Comparison of ENCODE assay signal across 12 mouse cellular contexts in genomic region chr2:144720407-144720959, GRCm38 (mm10).
DNase-seq lines count a peak whose midpoint lies in the region; ATAC-seq and TF ChIP-seq lines count a peak whose summit lies in the region.
"Had no signal": no experiment of that assay in that cellular context is flagged by ENCODE, and none has a peak within 500 bp of the region (broad histone marks: within the 10 kb centered on the region; RNA-seq: fewer than 3 reads in every experiment).

No protein-coding gene starts in this region.

- no peak overlapping the region for H3K4me2 ChIP-seq in kidney, embryonic 15.5 days
- no peak overlapping the region for H3K4me2 ChIP-seq in kidney, embryonic 14.5 days (replicated peaks; ENCODE audit: low read depth, low read length)
- H3K4me2 ChIP-seq: neural tube, embryonic 13.5 days had no signal

- DNase-seq in T-cell, adult 2 months (ENCODE audit: low spot score), result no peak
- no peak for DNase-seq in right cerebral cortex, adult 2 months (ENCODE audit: low spot score in 2 of 2)
- DNase-seq: cerebellum, postnatal 14 days; gastrocnemius, postnatal 25 days; kidney, postnatal 4 days; right cerebral cortex, adult 18-20 months had no signal

- TF ChIP-seq CTCF in bone marrow, adult 2 months (IDR thresholded peaks at IDR 0.05; ENCODE audit: control insufficient read depth, insufficient read depth, low read length), result no peak

- peaks cover 3% of the 10 kb centered on the region; the same call in 1 of the 2 replicates for H3K4me1 ChIP-seq in kidney, embryonic 15.5 days
- no peaks in the 10 kb centered on the region for H3K4me1 ChIP-seq in kidney, embryonic 14.5 days (ENCODE audit: control insufficient read depth, insufficient read depth, low read length)
- H3K4me1 ChIP-seq in bone marrow, adult 2 months (ENCODE audit: control insufficient read depth, insufficient read depth, low read length), result no peaks in the 10 kb centered on the region; the same call in 1 of the 2 replicates

- 41% methylated on average over 5 of the region's 5 CpGs for WGBS in kidney, embryonic 15.5 days
- WGBS in kidney, embryonic 14.5 days, result 41% methylated on average over 5 of the region's 5 CpGs
- WGBS in bone marrow, adult 2 months, result 30% methylated on average over 5 of the region's 5 CpGs
- WGBS in macrophage (ENCODE audit: missing documents), result 18% methylated on average over 5 of the region's 5 CpGs

- TF ChIP-seq POLR2A in bone marrow, adult 2 months (IDR thresholded peaks at IDR 0.05; ENCODE audit: borderline replicate concordance, control insufficient read depth, low read depth, low read length), result no peak

- no peaks in the 10 kb centered on the region for H3K36me3 ChIP-seq in kidney, embryonic 15.5 days
- H3K36me3 ChIP-seq in kidney, embryonic 14.5 days (ENCODE audit: control insufficient read depth, insufficient read depth, low read length), result no peaks in the 10 kb centered on the region
- no peaks in the 10 kb centered on the region for H3K36me3 ChIP-seq in macrophage (ENCODE audit: inconsistent target)
- H3K36me3 ChIP-seq: neural tube, embryonic 13.5 days had no signal

- no peak overlapping the region for H3K9ac ChIP-seq in kidney, embryonic 15.5 days
- no peak overlapping the region for H3K9ac ChIP-seq in kidney, embryonic 14.5 days (ENCODE audit: low read depth, low read length)
- H3K9ac ChIP-seq: neural tube, embryonic 13.5 days had no signal

- no peaks in the 10 kb centered on the region for H3K27me3 ChIP-seq in kidney, embryonic 15.5 days
- no peaks in the 10 kb centered on the region for H3K27me3 ChIP-seq in kidney, embryonic 14.5 days (ENCODE audit: control insufficient read depth, insufficient read depth, low read length)
- H3K27me3 ChIP-seq: neural tube, embryonic 13.5 days had no signal

- 0 out of 2 replicates have a peak overlapping the region, but pooled peaks have one; percentile 2 for H3K27ac ChIP-seq in kidney, embryonic 15.5 days
- no peak overlapping the region for H3K27ac ChIP-seq in kidney, embryonic 14.5 days (ENCODE audit: low read depth, low read length)
- H3K27ac ChIP-seq in bone marrow, adult 2 months (ENCODE audit: control insufficient read depth, insufficient read depth, low read depth, low read length, poor library complexity), result peak overlapping the region; percentile 93
- H3K27ac ChIP-seq in macrophage, result peak overlapping the region; percentile 77
- H3K27ac ChIP-seq: neural tube, embryonic 13.5 days had no signal

- no peaks in the 10 kb centered on the region for H3K79me2 ChIP-seq in macrophage (ENCODE audit: inconsistent target)

- H3K9me3 ChIP-seq in kidney, embryonic 15.5 days (replicated peaks), result no peaks in the 10 kb centered on the region
- H3K9me3 ChIP-seq in kidney, embryonic 14.5 days (ENCODE audit: control insufficient read depth, low read length), result no peaks in the 10 kb centered on the region
- H3K9me3 ChIP-seq: neural tube, embryonic 13.5 days had no signal

- no peak overlapping the region for H3K4me3 ChIP-seq in kidney, embryonic 15.5 days (replicated peaks)
- no peak overlapping the region for H3K4me3 ChIP-seq in kidney, embryonic 14.5 days (ENCODE audit: low read length)
- H3K4me3 ChIP-seq in bone marrow, adult 2 months (replicated peaks; ENCODE audit: control insufficient read depth, low read depth, low read length), result peak overlapping the region; percentile 31
- H3K4me3 ChIP-seq in macrophage (ENCODE audit: inconsistent target), result no peak overlapping the region
- H3K4me3 ChIP-seq: neural tube, embryonic 13.5 days had no signal

- ATAC-seq in kidney, embryonic 15.5 days (replicated peaks; ENCODE audit: low FRiP score), result no peak
- ATAC-seq in kidney, embryonic 14.5 days (ENCODE audit: low FRiP score, low TSS enrichment), result no peak
- ATAC-seq in granulocyte monocyte progenitor cell, adult 5-6 weeks (replicated peaks; ENCODE audit: poor library complexity, severe bottlenecking), result peak; percentile 80
